Mouse (Mus musculus) spleen, embryonic (tissue): Measurements from ENCODE around the gene Chit1.

Experiments
- CTCF ChIA-PET: fragments of 350-600 bp; sonication (Branson Sonifier 250); formaldehyde crosslinking; loops from one replicate; lab custom pipeline; 2022; lab: Charles Lee

The Chit1 gene

GRCm38 (mm10) chr1:134097080-134097855 is 13.8 kb upstream of the Chit1 start:
- CTCF ChIA-PET, result interaction anchor here (0.6 to 0.8 kb wide), 3 partner anchors 13 to 38 kb away, joined by 3 to 4 read pairs (median 3); no protein-coding TSS in a partner anchor

GRCm38 (mm10) chr1:134097956-134098725 is 12.9 kb upstream of the Chit1 start:
- CTCF ChIA-PET, result interaction anchor here (0.6 to 1.3 kb wide), 5 partner anchors 14 to 39 kb away, joined by 3 to 5 read pairs (median 4); partner anchors contain the start of gene Btg2

GRCm38 (mm10) chr1:134098726-134099515 is 12.1 kb upstream of the Chit1 start:
- CTCF ChIA-PET, result interaction anchor here (1.2 to 1.3 kb wide), 5 partner anchors 15 to 40 kb away, joined by 3 to 5 read pairs (median 4); partner anchors contain the start of gene Btg2

- CTCF ChIA-PET, result interaction anchor here (1.2 to 1.3 kb wide), 5 partner anchors 16 to 40 kb away, joined by 3 to 5 read pairs (median 4); partner anchors contain the start of gene Btg2
These were observed 11.4 kb upstream of the Chit1 start for GRCm38 (mm10) chr1:134099516-134100235.

DNA sequence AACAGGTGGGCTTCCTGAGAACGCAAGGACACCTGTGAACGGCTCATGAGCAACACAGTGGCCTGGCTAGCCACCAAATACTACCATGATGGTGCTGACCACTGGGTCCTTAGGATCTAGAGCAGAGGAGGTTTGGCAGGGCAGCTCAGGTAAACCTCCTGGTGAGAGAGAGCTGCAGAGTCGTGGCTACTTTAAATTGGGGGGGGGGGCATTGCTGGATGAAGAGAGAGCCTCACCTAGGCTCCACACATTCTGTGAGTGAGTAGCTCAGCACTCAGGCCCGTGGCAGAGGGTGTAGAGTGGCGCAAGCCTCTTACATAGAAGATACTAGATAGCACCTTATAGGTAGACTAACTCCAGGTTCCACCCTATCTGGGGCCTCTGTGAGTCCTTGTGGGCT is 10.6 kb upstream of the Chit1 start:
- CTCF ChIA-PET, result interaction anchor here (1.3 kb wide), 1 partner anchor 19 kb away, joined by 4 read pairs; no protein-coding TSS in a partner anchor

DNA sequence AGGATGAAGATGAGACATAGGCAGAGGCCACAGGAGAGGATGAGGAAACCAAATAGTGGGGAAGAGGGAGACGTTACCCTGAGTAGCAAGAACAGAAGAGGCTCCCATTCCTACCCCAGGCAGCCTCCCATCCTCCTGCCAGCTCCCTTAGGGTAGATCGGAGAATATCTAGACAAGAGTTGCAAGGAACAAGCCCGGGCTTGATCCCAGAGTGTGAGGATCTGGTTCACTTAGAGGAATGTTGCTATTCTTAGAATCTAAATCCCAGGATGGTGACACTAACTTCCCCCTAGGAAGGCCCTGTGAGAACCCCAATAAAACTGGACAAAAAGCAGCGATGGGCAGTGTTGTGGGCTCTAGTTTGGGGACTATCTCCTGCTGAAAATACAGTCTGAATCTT is 10.1 kb upstream of the Chit1 start:
- CTCF ChIA-PET, result no interaction called here

- CTCF ChIA-PET, result no interaction called here
These were observed 9.4 kb upstream of the Chit1 start for GRCm38 (mm10) chr1:134101593-134101992.

DNA sequence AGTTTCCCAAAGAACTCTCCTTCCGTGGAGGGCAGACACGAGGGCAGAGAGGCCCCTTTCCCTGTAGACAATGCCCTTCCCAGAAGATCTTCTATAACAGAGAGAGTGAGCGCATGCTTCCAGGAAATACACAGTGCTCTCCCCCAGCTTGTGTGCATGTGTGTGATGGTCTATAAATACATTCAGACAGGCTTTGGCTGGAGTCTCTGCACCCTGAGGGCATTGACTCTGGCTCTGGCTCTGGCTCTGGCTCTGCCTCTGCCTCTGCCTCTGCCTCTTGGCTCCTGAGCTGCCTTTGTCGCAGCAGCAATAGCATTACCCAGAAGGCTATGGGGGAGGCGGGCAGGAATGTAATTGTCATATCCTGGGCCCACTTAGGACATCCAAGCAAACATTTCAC is 7.2 kb upstream of the Chit1 start:
- CTCF ChIA-PET, result interaction anchor here (1.1 kb wide), 1 partner anchor 9 kb away, joined by 3 read pairs; no protein-coding TSS in a partner anchor

DNA sequence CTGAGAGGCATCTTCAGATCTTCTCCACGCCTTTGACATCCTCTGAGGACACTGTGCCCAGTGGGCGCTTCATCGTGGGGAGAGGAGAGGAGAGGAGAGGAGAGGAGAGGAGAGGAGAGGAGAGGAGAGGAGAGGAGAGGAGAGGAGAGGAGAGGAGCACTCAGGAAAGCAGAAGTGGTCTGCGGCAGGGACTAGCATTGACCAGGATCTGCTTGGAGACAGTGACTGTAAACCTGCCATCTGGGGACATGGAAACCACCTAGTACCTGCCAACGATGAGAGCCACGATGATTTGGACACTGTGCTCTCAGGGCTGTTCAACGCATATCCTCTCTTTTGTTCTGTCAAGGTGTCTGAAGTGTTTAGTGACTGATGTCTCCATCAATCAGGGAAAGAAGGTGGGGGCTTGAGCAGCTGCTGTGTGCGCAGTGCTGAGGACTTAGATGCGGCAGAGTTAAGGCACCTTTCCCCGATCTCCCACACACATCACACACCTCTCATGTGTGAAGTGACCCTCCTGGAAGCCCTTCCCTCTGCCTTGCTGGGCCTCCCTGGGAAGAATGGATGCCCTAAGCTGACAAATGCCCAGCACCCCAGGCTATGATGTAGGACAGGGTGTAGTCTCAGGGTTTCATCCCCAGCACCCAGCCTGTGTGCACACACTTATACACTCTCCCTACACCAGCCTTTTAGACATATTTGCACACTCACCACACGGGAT is 5.8 kb upstream of the Chit1 start:
- CTCF ChIA-PET, result interaction anchor here (0.6 kb wide), 1 partner anchor 53 kb away, joined by 3 read pairs; no protein-coding TSS in a partner anchor

GRCm38 (mm10) chr1:134105764-134106430 is 5.1 kb upstream of the Chit1 start:
- CTCF ChIA-PET, result interaction anchor here (0.6 kb wide), 1 partner anchor 54 kb away, joined by 3 read pairs; no protein-coding TSS in a partner anchor

GRCm38 (mm10) chr1:134106719-134107118 is 4.3 kb upstream of the Chit1 start:
- CTCF ChIA-PET, result interaction anchor here (0.7 to 1.3 kb wide), 4 partner anchors 11 to 53 kb away, joined by 3 to 10 read pairs (median 6); no protein-coding TSS in a partner anchor

DNA sequence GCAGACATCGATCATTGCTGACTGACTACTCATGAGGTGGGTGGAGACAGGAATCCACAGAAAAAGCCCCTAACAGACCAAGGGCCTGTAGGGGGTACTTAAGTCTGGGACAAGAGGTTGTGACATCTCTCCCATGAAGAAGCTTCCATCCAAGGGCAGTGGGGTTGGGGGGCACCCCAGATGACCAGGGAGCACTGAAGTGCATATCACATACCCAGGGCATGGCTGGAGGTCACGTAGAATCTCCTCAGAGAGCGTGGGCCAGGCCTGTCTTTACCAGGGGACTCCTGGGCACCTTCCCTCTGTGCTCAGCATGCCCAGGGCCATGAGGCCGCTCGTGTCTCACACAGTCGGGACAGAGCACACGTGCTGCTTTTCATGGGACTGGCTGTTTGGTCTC is 3.3 kb upstream of the Chit1 start:
- CTCF ChIA-PET, result interaction anchor here (1.3 kb wide), 2 partner anchors 47 to 54 kb away, joined by 8 to 10 read pairs; no protein-coding TSS in a partner anchor

DNA sequence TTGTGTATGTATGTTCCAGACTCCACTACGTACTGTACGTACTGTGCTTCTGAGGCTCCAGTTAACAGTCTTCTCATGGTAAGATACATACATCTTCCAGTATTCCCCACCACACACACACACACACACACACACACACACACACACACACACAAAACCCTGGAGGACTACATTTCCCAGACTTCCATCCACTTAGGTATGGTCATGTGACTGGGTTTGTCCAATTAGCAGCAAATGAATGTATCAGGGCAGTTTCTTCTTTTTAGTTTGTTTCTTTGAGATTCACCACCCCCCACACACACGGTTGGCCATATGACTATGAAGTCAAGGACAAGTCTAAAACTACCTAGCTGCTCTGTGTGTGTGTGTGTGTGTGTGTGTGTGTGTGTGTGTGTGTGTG is 1.0 kb upstream of the Chit1 start:
- CTCF ChIA-PET, result interaction anchor here (0.8 kb wide), 1 partner anchor 13 kb away, joined by 3 read pairs; no protein-coding TSS in a partner anchor

- CTCF ChIA-PET, result interaction anchor here (0.8 to 1.0 kb wide), 2 partner anchors 14 to 57 kb away, joined by 3 to 4 read pairs; no protein-coding TSS in a partner anchor
These were observed 593 bp upstream of the Chit1 start for GRCm38 (mm10) chr1:134110449-134110848.

DNA sequence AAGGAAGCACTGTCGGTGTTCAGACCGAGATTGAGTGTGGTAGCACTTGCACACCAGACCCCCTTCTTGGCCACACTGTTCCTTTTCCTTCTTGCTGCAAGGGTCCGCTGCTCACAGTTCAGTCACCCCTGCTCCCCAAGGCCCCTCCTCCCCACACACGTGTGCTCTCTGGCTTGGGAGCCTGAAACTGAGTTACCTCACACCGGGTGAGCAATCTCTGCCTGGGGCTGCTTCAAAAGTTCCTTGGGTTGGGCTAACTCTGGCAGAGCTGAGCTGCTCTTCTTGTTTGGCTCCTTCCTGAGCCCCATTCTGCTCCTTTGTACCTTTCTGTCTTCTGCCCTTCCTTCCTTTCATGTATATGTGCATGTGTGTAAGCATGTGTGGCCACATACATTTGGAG is 2.5 kb downstream of the Chit1 start:
- CTCF ChIA-PET, result interaction anchor here (0.7 kb wide), 1 partner anchor 197 kb away, joined by 3 read pairs; no protein-coding TSS in a partner anchor

- CTCF ChIA-PET, result interaction anchor here (0.7 kb wide), 1 partner anchor 197 kb away, joined by 3 read pairs; no protein-coding TSS in a partner anchor
These were observed 3.0 kb downstream of the Chit1 start for GRCm38 (mm10) chr1:134114018-134114417.

GRCm38 (mm10) chr1:134114730-134115129 is 3.7 kb downstream of the Chit1 start:
- CTCF ChIA-PET, result no interaction called here

- CTCF ChIA-PET, result no interaction called here
These were observed 4.4 kb downstream of the Chit1 start for GRCm38 (mm10) chr1:134115424-134115823.
